Mouse (Mus musculus) olfactory bulb, adult 2 months (tissue): ENCODE results near the gene Hist1h2bq.

Experiments
- CTCF ChIP-seq: fragments of 200-500 bp; IDR thresholded peaks from 2 replicates; pipeline ENCODE4 v1.5.1; 2012; ENCODE audit warnings: low read depth, mild to moderate bottlenecking, low read length, moderate library complexity; ENCODE audit not compliant: insufficient read depth
- POLR2A ChIP-seq: fragments of 200-500 bp; IDR thresholded peaks from 2 replicates; pipeline ENCODE4 v1.6.1; 2012; ENCODE audit warnings: mild to moderate bottlenecking, low read depth, low read length, moderate library complexity; ENCODE audit not compliant: insufficient read depth

GRCm38 (mm10) chr13:21795584-21795983 is 14.4 kb downstream of the Hist1h2bq start:
- no peak for TF ChIP-seq CTCF
- TF ChIP-seq POLR2A = no peak
